Mouse (Mus musculus) neural tube, embryonic 11.5 days (tissue): ENCODE data around the gene Smad6. TPM values are rescaled to one million over a fixed set of nuclear protein-coding genes. Genes with fewer than 3 reads are reported as not detected.
A peak's percentile ranks its signal among the peaks of the same experiment; 100 is the strongest.

ENCODE experiments used
- ATAC-seq: fragments of 200-750 bp; cut with Nextera tagmentation; 2 replicates; pipeline ENCODE4 v1.8.0; 2017; ENCODE audit warnings: moderate number of reproducible peaks, mild to moderate bottlenecking, moderate TSS enrichment, moderate library complexity; ENCODE audit not compliant: insufficient read depth, low FRiP score, low TSS enrichment
- DNase-seq: peaks from one replicate; pipeline ENCODE4 v3.0.0-alpha.2; 2015; ENCODE audit warnings: low spot score
- H3K27ac ChIP-seq: fragments of 300-500 bp; sonication (generic); 2 replicates; pipeline ENCODE4 v1.5.1; 2014; ENCODE audit warnings: low read depth, mild to moderate bottlenecking, low read length
- H3K27me3 ChIP-seq: fragments of 300-500 bp; sonication (generic); 2 replicates; pipeline ENCODE4 v1.6.1; 2014; ENCODE audit warnings: mild to moderate bottlenecking, low read length, mixed read lengths; ENCODE audit not compliant: control insufficient read depth, insufficient read depth
- H3K36me3 ChIP-seq: fragments of 300-500 bp; sonication (generic); 2 replicates; pipeline ENCODE4 v1.6.1; 2014; ENCODE audit warnings: mild to moderate bottlenecking, low read length, moderate library complexity, mixed read lengths; ENCODE audit not compliant: control insufficient read depth, insufficient read depth
- H3K4me1 ChIP-seq: fragments of 300-500 bp; sonication (generic); 2 replicates; pipeline ENCODE4 v1.6.1; 2014; ENCODE audit warnings: low read length, mixed read lengths; ENCODE audit not compliant: control insufficient read depth, insufficient read depth
- H3K4me2 ChIP-seq: fragments of 300-500 bp; sonication (generic); 2 replicates; pipeline ENCODE4 v1.6.1; 2014; ENCODE audit warnings: low read depth, mild to moderate bottlenecking, moderate library complexity
- H3K4me3 ChIP-seq: fragments of 300-500 bp; sonication (generic); 2 replicates; pipeline ENCODE4 v1.5.1; 2014; ENCODE audit warnings: low read depth, low read length
- H3K9ac ChIP-seq: fragments of 300-500 bp; sonication (generic); 2 replicates; pipeline ENCODE4 v1.6.1; 2014; ENCODE audit warnings: mild to moderate bottlenecking, low read length
- H3K9me3 ChIP-seq: fragments of 300-500 bp; sonication (generic); 2 replicates; pipeline ENCODE4 v1.6.1; 2016; ENCODE audit warnings: low read length; ENCODE audit not compliant: control insufficient read depth
- WGBS: fragments of 180-500 bp; shearing (Covaris S2); extraction: QIAGEN DNeasy Blood & Tissue Kit; methylation state at CpG from one replicate; pipeline ENCODE4 v1.1.7; 2014; 5-methylcytosine and 5-hydroxymethylcytosine counted together
- polyA plus RNA-seq: library from polyadenylated mRNA; unstranded; fragments of >200 nt; fragmentation: Nextera tagmentation; extraction: Ambion mirVana; gene quantifications from 2 replicates; pipeline ENCODE4 v1.2.1, GENCODE M21; 2014

The Smad6 gene
- polyA plus RNA-seq, 1 experiment from 2014 or later, result 6.8 TPM

DNA sequence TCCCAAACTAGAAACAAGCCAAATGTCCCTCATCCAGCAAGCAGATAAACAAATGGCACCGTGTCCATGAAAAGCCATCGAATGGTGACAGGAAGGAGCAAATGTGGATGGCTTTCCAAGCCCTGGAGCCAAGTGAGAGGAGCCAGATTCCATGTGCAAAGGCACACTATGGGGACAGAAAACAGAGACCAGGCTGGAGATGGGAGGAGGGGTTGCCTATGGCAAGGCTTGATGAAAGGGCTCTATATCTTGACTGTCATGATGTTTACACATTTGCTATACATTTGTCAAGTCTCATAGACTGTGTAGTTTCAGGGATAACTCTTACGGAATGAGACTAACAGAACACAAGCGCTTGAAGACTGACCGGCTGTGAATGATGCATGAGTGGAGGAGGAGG is 106.9 kb downstream of the Smad6 start:
- DNase-seq (no peak), ATAC-seq (no peak)
- 76% methylated on average over 5 of the region's 5 CpGs for WGBS

DNA sequence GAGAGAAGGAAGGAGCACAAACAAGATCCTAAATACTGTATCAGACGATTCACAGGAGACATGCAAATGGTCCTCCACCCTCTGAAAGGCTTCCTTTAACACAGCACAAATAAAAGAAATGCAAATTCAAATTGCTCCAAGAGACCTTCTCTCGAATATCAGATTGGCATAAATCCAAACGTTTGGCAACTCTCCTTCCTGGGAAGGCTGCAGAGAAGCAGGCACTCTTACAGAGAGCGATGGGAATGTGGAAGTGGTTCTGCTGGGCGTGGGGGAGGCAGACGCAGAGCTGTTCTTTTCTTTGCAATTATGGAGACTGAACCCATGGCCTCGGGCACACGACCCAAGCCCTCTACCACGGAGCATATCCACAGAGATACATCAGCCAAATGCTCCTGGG is 109.8 kb downstream of the Smad6 start:
- no peak overlapping the region for H3K4me2 ChIP-seq
- 63% methylated on average over 9 of the region's 9 CpGs for WGBS
- H3K9ac ChIP-seq, result no peak overlapping the region
- no peak for DNase-seq
- H3K27me3 ChIP-seq, result no peaks in the 10 kb centered on the region
- ATAC-seq, result no peak
- no peak overlapping the region for H3K4me3 ChIP-seq
- no peak overlapping the region for H3K27ac ChIP-seq
- no peaks in the 10 kb centered on the region for H3K4me1 ChIP-seq
- no peaks in the 10 kb centered on the region for H3K9me3 ChIP-seq
- no peaks in the 10 kb centered on the region for H3K36me3 ChIP-seq

More for the DNA sequence above, 106.9 kb downstream of the Smad6 start:
- Histone ChIP-seq H3K4me3 (no peak overlapping the region), H3K4me1 (no peaks in the 10 kb centered on the region), H3K27me3 (no peaks in the 10 kb centered on the region), H3K27ac (no peak overlapping the region), H3K4me2 (no peak overlapping the region), H3K9ac (no peak overlapping the region), H3K9me3 (no peaks in the 10 kb centered on the region), H3K36me3 (no peaks in the 10 kb centered on the region)

DNA sequence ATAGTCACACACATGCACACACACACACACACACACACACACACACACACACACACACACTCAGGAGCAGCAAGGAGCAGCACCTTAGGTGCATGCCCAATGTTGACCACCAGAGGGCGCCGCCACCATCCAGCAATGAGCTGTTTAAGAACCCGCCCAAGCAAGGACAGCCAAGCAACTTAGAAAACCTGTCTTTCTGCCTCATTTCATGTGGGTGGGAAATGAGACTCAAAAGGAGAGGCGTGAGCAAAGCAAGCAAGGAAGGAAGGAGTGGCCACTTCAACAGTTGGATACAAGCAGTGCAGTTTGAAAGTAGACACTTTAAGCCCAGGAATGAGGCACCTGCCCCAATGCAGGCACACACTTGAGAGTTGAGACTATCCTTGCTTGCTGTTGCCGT is 112.2 kb downstream of the Smad6 start:
- Histone ChIP-seq H3K9me3 (no peaks in the 10 kb centered on the region), H3K4me3 (no peak overlapping the region), H3K36me3 (no peaks in the 10 kb centered on the region), H3K27ac (no peak overlapping the region), H3K27me3 (no peaks in the 10 kb centered on the region), H3K4me1 (no peaks in the 10 kb centered on the region), H3K4me2 (no peak overlapping the region), H3K9ac (no peak overlapping the region)
- DNase-seq (peak; percentile 79), ATAC-seq (no peak)
- 15% methylated on average over 5 of the region's 5 CpGs for WGBS

DNA sequence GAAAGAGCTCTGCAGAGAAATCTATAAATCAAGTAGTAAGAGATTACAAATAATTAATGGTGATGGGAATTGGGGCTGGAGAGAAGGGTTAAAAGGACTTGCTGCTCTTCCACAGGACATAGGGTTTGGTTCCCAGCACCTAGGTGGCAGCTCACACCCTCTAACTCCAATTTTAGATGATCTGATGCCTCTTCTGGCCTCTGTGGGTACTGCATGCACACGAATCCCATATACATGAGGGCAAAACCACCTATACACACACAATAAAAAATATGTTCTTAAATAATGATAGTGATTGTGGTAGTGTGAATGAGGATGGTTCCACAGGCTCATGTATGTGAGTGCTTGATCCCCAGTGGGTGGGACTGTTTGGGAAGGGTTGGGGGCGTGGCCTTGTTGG is 117.3 kb downstream of the Smad6 start:
- H3K4me2 ChIP-seq, result no peak overlapping the region
- H3K4me3 ChIP-seq, result no peak overlapping the region
- H3K27me3 ChIP-seq, result no peaks in the 10 kb centered on the region
- 85% methylated on average over 2 of the region's 2 CpGs for WGBS
- ATAC-seq, result no peak
- no peak overlapping the region for H3K27ac ChIP-seq
- H3K4me1 ChIP-seq, result no peaks in the 10 kb centered on the region
- no peak for DNase-seq
- H3K9me3 ChIP-seq, result no peaks in the 10 kb centered on the region; the same call in 1 of the 2 replicates
- no peak overlapping the region for H3K9ac ChIP-seq
- H3K36me3 ChIP-seq, result no peaks in the 10 kb centered on the region

Other genes with a start within 250 kb of the Smad6 start
- gene Lctl, start 95.1 kb upstream of the Smad6 start, polyA plus RNA-seq, result not detected in 2 replicates
- 22.2 and 24.0 TPM in 2 replicates for gene Zwilch, start 151.0 kb upstream of the Smad6 start, polyA plus RNA-seq
- gene Rpl4, start 151.3 kb upstream of the Smad6 start, polyA plus RNA-seq, result 1,092 and 1,168 TPM in 2 replicates
- 28.4 and 31.7 TPM in 2 replicates for gene Snapc5, start 157.2 kb upstream of the Smad6 start, polyA plus RNA-seq
- gene Uchl4, start 213.1 kb upstream of the Smad6 start, polyA plus RNA-seq, result 1.7 and 2.4 TPM in 2 replicates
- gene Map2k1, start 231.6 kb upstream of the Smad6 start, polyA plus RNA-seq, result 81.0 and 84.5 TPM in 2 replicates